Mouse (Mus musculus) macrophage (primary cell): ENCODE results near the gene Nup54. TPM values are rescaled to one million over a fixed set of nuclear protein-coding genes. Genes with fewer than 3 reads are reported as not detected.

ENCODE experiments used
- H3K27ac ChIP-seq: fragments of 350-480 bp; formaldehyde crosslinking; 2 replicates; pipeline ENCODE4 v1.9.0; 2021
- H3K36me3 ChIP-seq: fragments of 350-480 bp; formaldehyde crosslinking; 2 replicates; pipeline ENCODE4 v1.9.0; 2021; ENCODE audit errors: inconsistent target
- H3K4me3 ChIP-seq: fragments of 350-480 bp; formaldehyde crosslinking; 2 replicates; pipeline ENCODE4 v1.9.0; 2021; ENCODE audit errors: inconsistent target
- H3K79me2 ChIP-seq: fragments of 350-480 bp; formaldehyde crosslinking; 2 replicates; pipeline ENCODE4 v1.9.0; 2021; ENCODE audit errors: inconsistent target
- WGBS: methylation state at CpG from one replicate; pipeline ENCODE4 v1.1.7; 2026; ENCODE audit warnings: inconsistent platforms; ENCODE audit not compliant: missing documents; 5-methylcytosine and 5-hydroxymethylcytosine counted together
- polyA plus RNA-seq: library from polyadenylated mRNA; stranded (reverse); fragments of 250-400 nt; gene quantifications from 3 replicates; pipeline ENCODE4 v1.2.4, GENCODE M21; 2018; ENCODE audit warnings: inconsistent platforms

Gene Nup54
- polyA plus RNA-seq, 1 experiment from 2014 or later: 15.8 TPM

- Histone ChIP-seq H3K27ac (no peak overlapping the region), H3K36me3 (no peaks in the 10 kb centered on the region), H3K4me3 (no peak overlapping the region), H3K79me2 (no peaks in the 10 kb centered on the region)
- WGBS: 91% methylated on average over 12 of the region's 13 CpGs
These were observed 58.1 kb downstream of the Nup54 start for GRCm38 (mm10) chr5:92376795-92377405.

GRCm38 (mm10) chr5:92375368-92375767 is 59.7 kb downstream of the Nup54 start:
- WGBS: 7% methylated on average over 17 of the region's 17 CpGs
- no peaks in the 10 kb centered on the region for H3K79me2 ChIP-seq
- H3K4me3 ChIP-seq: peak overlapping the region; percentile 19; the same call in 1 of the 2 replicates
- H3K36me3 ChIP-seq: no peaks in the 10 kb centered on the region
- H3K27ac ChIP-seq: peak overlapping the region; percentile 92

GRCm38 (mm10) chr5:92374721-92375142 is 60.3 kb downstream of the Nup54 start:
- 1% methylated on average over 6 of the region's 6 CpGs for WGBS
- Histone ChIP-seq H3K4me3 (peak overlapping the region; percentile 19; the same call in 1 of the 2 replicates), H3K36me3 (no peaks in the 10 kb centered on the region), H3K27ac (peak overlapping the region; percentile 92), H3K79me2 (no peaks in the 10 kb centered on the region)

- Histone ChIP-seq H3K36me3 (no peaks in the 10 kb centered on the region), H3K27ac (no peak overlapping the region), H3K79me2 (no peaks in the 10 kb centered on the region), H3K4me3 (no peak overlapping the region)
- WGBS: 20% methylated on average over 2 of the region's 2 CpGs
These were observed 62.4 kb downstream of the Nup54 start for GRCm38 (mm10) chr5:92372605-92373004.

GRCm38 (mm10) chr5:92371361-92371976 is 63.5 kb downstream of the Nup54 start:
- Histone ChIP-seq H3K36me3 (no peaks in the 10 kb centered on the region), H3K79me2 (no peaks in the 10 kb centered on the region), H3K4me3 (no peak overlapping the region), H3K27ac (no peak overlapping the region)
- 85% methylated on average over 14 of the region's 14 CpGs for WGBS

- 98% methylated on average over 6 of the region's 6 CpGs for WGBS
- H3K27ac ChIP-seq: no peak overlapping the region
- H3K4me3 ChIP-seq: no peak overlapping the region
- H3K79me2 ChIP-seq: no peaks in the 10 kb centered on the region
- H3K36me3 ChIP-seq: no peaks in the 10 kb centered on the region
These were observed 64.1 kb downstream of the Nup54 start for GRCm38 (mm10) chr5:92370891-92371290.

GRCm38 (mm10) chr5:92370392-92370791 is 64.6 kb downstream of the Nup54 start:
- H3K27ac ChIP-seq: no peak overlapping the region
- 35% methylated on average over 6 of the region's 6 CpGs for WGBS

GRCm38 (mm10) chr5:92369151-92369994 is 65.6 kb downstream of the Nup54 start:
- no peak overlapping the region for H3K4me3 ChIP-seq
- no peaks in the 10 kb centered on the region for H3K79me2 ChIP-seq
- peak overlapping the region; percentile 42 for H3K27ac ChIP-seq
- WGBS: 59% methylated on average over 13 of the region's 13 CpGs
- no peaks in the 10 kb centered on the region for H3K36me3 ChIP-seq

More at GRCm38 (mm10) chr5:92370392-92370791, 64.6 kb downstream of the Nup54 start:
- Histone ChIP-seq H3K36me3 (no peaks in the 10 kb centered on the region), H3K4me3 (no peak overlapping the region), H3K79me2 (no peaks in the 10 kb centered on the region)

GRCm38 (mm10) chr5:92368392-92368791 is 66.6 kb downstream of the Nup54 start:
- no peaks in the 10 kb centered on the region for H3K36me3 ChIP-seq
- peak overlapping the region; percentile 42 for H3K27ac ChIP-seq
- no peaks in the 10 kb centered on the region for H3K79me2 ChIP-seq
- no peak overlapping the region for H3K4me3 ChIP-seq
- WGBS: 6% methylated on average over 9 of the region's 10 CpGs

- H3K27ac ChIP-seq: no peak overlapping the region
- H3K36me3 ChIP-seq: no peaks in the 10 kb centered on the region
- no peaks in the 10 kb centered on the region for H3K79me2 ChIP-seq
- no peak overlapping the region for H3K4me3 ChIP-seq
- WGBS: 94% methylated on average over 6 of the region's 6 CpGs
These were observed 68.5 kb downstream of the Nup54 start for GRCm38 (mm10) chr5:92366565-92366964.

Other genes starting within 250 kb of the Nup54 start
- gene U90926, start 219.8 kb downstream of the Nup54 start, polyA plus RNA-seq: not detected in 3 replicates
- gene Ppef2, start 178.9 kb downstream of the Nup54 start, polyA plus RNA-seq: 0.19 TPM in 1 of 3 replicates, not detected in the others
- 7.7 to 41.0 TPM (median 19.5 TPM) in 3 replicates for gene Naaa, start 157.0 kb downstream of the Nup54 start, polyA plus RNA-seq
- 7.9 to 11.2 TPM (median 8.9 TPM) in 3 replicates for gene Sdad1, start 124.7 kb downstream of the Nup54 start, polyA plus RNA-seq
- gene Cxcl9, start 107.1 kb downstream of the Nup54 start, polyA plus RNA-seq: 0.69 to 2.3 TPM (median 1.8 TPM) in 3 replicates
- gene Art3, start 103.4 kb downstream of the Nup54 start, polyA plus RNA-seq: not detected in 3 replicates
- gene Cxcl10, start 86.3 kb downstream of the Nup54 start, polyA plus RNA-seq: 29.8 to 324 TPM (median 31.4 TPM) in 3 replicates
- 93.3 to 161 TPM (median 147 TPM) in 3 replicates for gene Scarb2, start 71.6 kb upstream of the Nup54 start, polyA plus RNA-seq
- not detected in 3 replicates for gene Fam47e, start 119.8 kb upstream of the Nup54 start, polyA plus RNA-seq
- gene Stbd1, start 167.8 kb upstream of the Nup54 start, polyA plus RNA-seq: 0.32 to 0.77 TPM (median 0.46 TPM) in 3 replicates
- not detected in 3 replicates for gene Ccdc158, start 240.1 kb upstream of the Nup54 start, polyA plus RNA-seq
- not detected in 3 replicates for gene Shroom3, start 248.2 kb upstream of the Nup54 start, polyA plus RNA-seq